Mouse (Mus musculus): Measurements from ENCODE around the gene Exoc3l4. TPM values are rescaled to one million over a fixed set of nuclear protein-coding genes. Genes with fewer than 3 reads are reported as not detected.

The Exoc3l4 gene
- polyA plus RNA-seq, 1 experiment from 2014 or later: 10.7 TPM

- Histone ChIP-seq H3K36me3 (ENCODE audit: insufficient read depth) (no peaks in the 10 kb centered on the region), H3K4me1 (ENCODE audit: insufficient read depth) (peaks cover 5% of the 10 kb centered on the region; the same call in 1 of the 2 replicates), H3K4me2 (no peak overlapping the region), H3K9ac (no peak overlapping the region), H3K27me3 (ENCODE audit: insufficient read depth, low read length) (peaks cover 26% of the 10 kb centered on the region), H3K9me3 (ENCODE audit: low read depth, low read length) (no peaks in the 10 kb centered on the region), H3K4me3 (ENCODE audit: low read depth, low read length) (no peak overlapping the region), H3K27ac (ENCODE audit: low read depth) (no peak overlapping the region)
- ATAC-seq (ENCODE audit: insufficient read depth) (no peak), DNase-seq (no peak)
- 0 out of 2 replicates have a peak, but pooled peaks have one; percentile 5 for TF ChIP-seq CTCF (IDR thresholded peaks at IDR 0.05; ENCODE audit: low read depth)
- 39% methylated on average over 5 of the region's 5 CpGs for WGBS
Measured at GRCm38 (mm10) chr12:111409583-111409982, 7.2 kb upstream of the Exoc3l4 start.

- Histone ChIP-seq H3K4me3 (ENCODE audit: low read depth, low read length) (no peak overlapping the region), H3K9ac (no peak overlapping the region), H3K27me3 (ENCODE audit: insufficient read depth, low read length) (peaks cover 17% of the 10 kb centered on the region; the same call in 1 of the 2 replicates), H3K36me3 (ENCODE audit: insufficient read depth) (no peaks in the 10 kb centered on the region), H3K4me1 (ENCODE audit: insufficient read depth) (peaks cover 5% of the 10 kb centered on the region; the same call in 1 of the 2 replicates), H3K27ac (ENCODE audit: low read depth) (no peak overlapping the region), H3K9me3 (ENCODE audit: low read depth, low read length) (no peaks in the 10 kb centered on the region), H3K4me2 (no peak overlapping the region)
- no peak for DNase-seq
- no peak for ATAC-seq (ENCODE audit: insufficient read depth)
- 74% methylated on average over 8 of the region's 8 CpGs for WGBS
- TF ChIP-seq CTCF (IDR thresholded peaks at IDR 0.05; ENCODE audit: low read depth): no peak
Measured at GRCm38 (mm10) chr12:111411631-111412355, 5.0 kb upstream of the Exoc3l4 start.

GRCm38 (mm10) chr12:111412581-111413284 lies 4.1 kb upstream of the Exoc3l4 start:
- Histone ChIP-seq H3K4me1 (ENCODE audit: insufficient read depth) (peaks cover 11% of the 10 kb centered on the region), H3K27ac (ENCODE audit: low read depth) (0 out of 2 replicates have a peak overlapping the region, but pooled peaks have one; percentile 13), H3K9ac (peak overlapping the region; percentile 38; the same call in 1 of the 2 replicates), H3K36me3 (ENCODE audit: insufficient read depth) (no peaks in the 10 kb centered on the region), H3K27me3 (ENCODE audit: insufficient read depth, low read length) (peaks cover 9% of the 10 kb centered on the region; the same call in 1 of the 2 replicates), H3K4me2 (peak overlapping the region; percentile 67), H3K9me3 (ENCODE audit: low read depth, low read length) (no peaks in the 10 kb centered on the region), H3K4me3 (ENCODE audit: low read depth, low read length) (peak overlapping the region; percentile 19)
- peak; percentile 10; the same call in 1 of the 2 replicates for ATAC-seq (ENCODE audit: insufficient read depth)
- 18% methylated on average over 12 of the region's 12 CpGs for WGBS
- DNase-seq: peak; percentile 41
- TF ChIP-seq CTCF (IDR thresholded peaks at IDR 0.05; ENCODE audit: low read depth): peak; percentile 35

GRCm38 (mm10) chr12:111413300-111413699 lies 3.5 kb upstream of the Exoc3l4 start:
- TF ChIP-seq CTCF (IDR thresholded peaks at IDR 0.05; ENCODE audit: low read depth): peak; percentile 98
- Histone ChIP-seq H3K4me2 (peak overlapping the region; percentile 67), H3K9me3 (ENCODE audit: low read depth, low read length) (no peaks in the 10 kb centered on the region), H3K9ac (peak overlapping the region; percentile 38; the same call in 1 of the 2 replicates), H3K4me3 (ENCODE audit: low read depth, low read length) (peak overlapping the region; percentile 19), H3K27ac (ENCODE audit: low read depth) (no peak overlapping the region), H3K36me3 (ENCODE audit: insufficient read depth) (no peaks in the 10 kb centered on the region), H3K4me1 (ENCODE audit: insufficient read depth) (peaks cover 11% of the 10 kb centered on the region), H3K27me3 (ENCODE audit: insufficient read depth, low read length) (peaks cover 3% of the 10 kb centered on the region; the same call in 1 of the 2 replicates)
- ATAC-seq (ENCODE audit: insufficient read depth) (peak; percentile 88), DNase-seq (peak; percentile 96)
- under 1% methylated on average over 21 of the region's 21 CpGs for WGBS

- TF ChIP-seq CTCF (IDR thresholded peaks at IDR 0.05; ENCODE audit: low read depth): no peak
- peaks cover 33% of the 10 kb centered on the region for H3K27me3 ChIP-seq (ENCODE audit: insufficient read depth, low read length)
Measured at GRCm38 (mm10) chr12:111419918-111420317, 3.1 kb downstream of the Exoc3l4 start.

GRCm38 (mm10) chr12:111420946-111421709 lies 4.3 kb downstream of the Exoc3l4 start:
- H3K4me3 ChIP-seq (ENCODE audit: low read depth, low read length): no peak overlapping the region
- H3K4me2 ChIP-seq: no peak overlapping the region
- ATAC-seq (ENCODE audit: insufficient read depth): 0 out of 2 replicates have a peak, but pooled peaks have one; percentile 5
- H3K36me3 ChIP-seq (ENCODE audit: insufficient read depth): no peaks in the 10 kb centered on the region
- 25% methylated on average over 7 of the region's 7 CpGs for WGBS
- H3K27ac ChIP-seq (ENCODE audit: low read depth): no peak overlapping the region
- no peaks in the 10 kb centered on the region for H3K9me3 ChIP-seq (ENCODE audit: low read depth, low read length)
- TF ChIP-seq CTCF (IDR thresholded peaks at IDR 0.05; ENCODE audit: low read depth): no peak
- H3K27me3 ChIP-seq (ENCODE audit: insufficient read depth, low read length): peaks cover 41% of the 10 kb centered on the region
- no peak overlapping the region for H3K9ac ChIP-seq
- peak; percentile 58 for DNase-seq
- peaks cover 6% of the 10 kb centered on the region for H3K4me1 ChIP-seq (ENCODE audit: insufficient read depth)

More at GRCm38 (mm10) chr12:111419918-111420317, 3.1 kb downstream of the Exoc3l4 start:
- Histone ChIP-seq H3K4me2 (no peak overlapping the region), H3K36me3 (ENCODE audit: insufficient read depth) (no peaks in the 10 kb centered on the region), H3K9ac (no peak overlapping the region), H3K27ac (ENCODE audit: low read depth) (no peak overlapping the region), H3K4me1 (ENCODE audit: insufficient read depth) (peaks cover 6% of the 10 kb centered on the region), H3K9me3 (ENCODE audit: low read depth, low read length) (no peaks in the 10 kb centered on the region), H3K4me3 (ENCODE audit: low read depth, low read length) (no peak overlapping the region)
- DNase-seq: no peak
- ATAC-seq (ENCODE audit: insufficient read depth): no peak
- 70% methylated on average over 5 of the region's 5 CpGs for WGBS

Measured in lung, embryonic 14.5 days (tissue).